Mouse (Mus musculus): ENCODE data around the gene Galns. TPM values are rescaled to one million over a fixed set of nuclear protein-coding genes. Genes with fewer than 3 reads are reported as not detected.
A peak's percentile ranks its signal among the peaks of the same experiment; 100 is the strongest.
"Not testable (repeated sequence)": the region's sequence is repeated elsewhere in the genome, so short reads cannot be mapped to it uniquely, and the experiment has no call there.

The Galns gene
- polyA plus RNA-seq, 1 experiment from 2014 or later: 7.6 TPM

DNA sequence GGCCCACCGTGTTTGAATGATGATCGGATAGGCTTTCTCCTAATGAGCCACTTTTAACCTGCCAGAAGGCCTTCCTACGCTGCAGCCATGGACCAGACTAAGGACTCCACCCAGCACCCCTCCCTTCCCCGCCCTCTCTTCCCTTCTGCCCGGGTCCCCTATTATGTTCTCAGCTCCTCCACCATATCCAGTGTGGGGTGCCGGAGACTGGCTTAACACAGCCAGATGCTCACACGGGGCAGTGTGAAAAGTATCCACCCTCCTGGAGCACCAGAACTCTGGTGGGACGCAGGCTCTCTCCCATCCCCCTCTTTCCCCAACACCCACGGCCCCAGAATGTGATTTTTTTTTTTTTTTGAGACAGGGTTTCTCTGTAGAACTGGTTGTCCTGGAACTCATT, 37.7 kb downstream of the Galns start:
- WGBS: 66% methylated on average over 9 of the region's 9 CpGs

DNA sequence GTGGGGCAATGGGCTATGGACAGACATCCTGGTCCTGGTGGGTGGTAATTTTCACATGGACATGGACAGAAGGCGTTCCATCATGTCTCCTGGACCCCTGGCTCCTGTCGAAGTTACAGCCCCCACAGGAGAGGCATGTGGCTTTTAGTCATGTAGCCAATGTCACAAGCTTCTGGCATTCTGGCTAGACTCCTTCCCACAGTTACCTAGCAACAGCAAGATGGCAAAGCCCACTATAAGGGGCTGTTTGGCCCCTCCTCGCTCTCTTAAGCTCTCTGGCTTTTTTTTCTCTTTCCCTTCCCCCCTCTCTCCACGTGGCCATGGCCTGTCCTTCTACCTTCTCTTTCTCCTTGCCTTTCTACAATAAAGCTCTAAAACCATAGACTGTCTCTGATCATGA, 38.1 kb downstream of the Galns start:
- not testable (repeated sequence) for H3K4me3 ChIP-seq; H3K9me3 ChIP-seq; ATAC-seq (ENCODE audit: insufficient number of reproducible peaks, insufficient read depth, low FRiP score, low TSS enrichment, low read depth); H3K9ac ChIP-seq; H3K27ac ChIP-seq; H3K4me2 ChIP-seq; H3K27me3 ChIP-seq
- peaks cover 62% of the 10 kb centered on the region for H3K36me3 ChIP-seq
- 57% methylated on average over 4 of the region's 4 CpGs for WGBS
- H3K4me1 ChIP-seq: peaks cover 45% of the 10 kb centered on the region

More for the DNA sequence above, 37.7 kb downstream of the Galns start:
- no peaks in the 10 kb centered on the region for H3K27me3 ChIP-seq
- no peak overlapping the region for H3K9ac ChIP-seq
- H3K4me1 ChIP-seq: peaks cover 47% of the 10 kb centered on the region
- peaks cover 62% of the 10 kb centered on the region for H3K36me3 ChIP-seq
- no peak for ATAC-seq (ENCODE audit: insufficient number of reproducible peaks, insufficient read depth, low FRiP score, low TSS enrichment, low read depth)
- H3K4me2 ChIP-seq: no peak overlapping the region
- H3K4me3 ChIP-seq: no peak overlapping the region
- no peaks in the 10 kb centered on the region for H3K9me3 ChIP-seq
- no peak overlapping the region for H3K27ac ChIP-seq

DNA sequence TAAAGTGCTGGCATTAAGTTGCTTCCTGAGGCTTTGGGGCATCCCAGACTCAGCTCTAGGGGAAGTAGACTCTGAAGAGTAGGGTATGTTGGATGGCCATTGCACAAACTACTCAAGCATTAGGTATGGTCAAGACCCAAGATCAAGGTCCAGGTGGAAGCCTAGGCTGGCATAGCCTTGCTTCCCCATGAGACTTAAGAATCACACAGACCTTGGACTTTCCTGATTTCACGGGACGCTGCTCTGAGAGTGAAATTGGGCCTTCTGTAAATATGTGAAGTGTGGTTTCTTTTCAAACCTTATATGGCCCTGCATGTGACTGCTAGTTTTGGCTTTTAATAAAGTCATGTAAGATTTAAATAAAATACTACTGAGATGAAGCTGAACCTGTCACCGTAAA, 38.5 kb downstream of the Galns start:
- no peak for ATAC-seq (ENCODE audit: insufficient number of reproducible peaks, insufficient read depth, low FRiP score, low TSS enrichment, low read depth)
- Histone ChIP-seq H3K27ac (0 out of 2 replicates have a peak overlapping the region, but pooled peaks have one; percentile 48), H3K9ac (no peak overlapping the region), H3K9me3 (no peaks in the 10 kb centered on the region), H3K36me3 (peaks cover 62% of the 10 kb centered on the region), H3K4me1 (peaks cover 45% of the 10 kb centered on the region), H3K4me3 (no peak overlapping the region), H3K4me2 (no peak overlapping the region), H3K27me3 (no peaks in the 10 kb centered on the region)
- WGBS: 86% methylated on average over 3 of the region's 3 CpGs

DNA sequence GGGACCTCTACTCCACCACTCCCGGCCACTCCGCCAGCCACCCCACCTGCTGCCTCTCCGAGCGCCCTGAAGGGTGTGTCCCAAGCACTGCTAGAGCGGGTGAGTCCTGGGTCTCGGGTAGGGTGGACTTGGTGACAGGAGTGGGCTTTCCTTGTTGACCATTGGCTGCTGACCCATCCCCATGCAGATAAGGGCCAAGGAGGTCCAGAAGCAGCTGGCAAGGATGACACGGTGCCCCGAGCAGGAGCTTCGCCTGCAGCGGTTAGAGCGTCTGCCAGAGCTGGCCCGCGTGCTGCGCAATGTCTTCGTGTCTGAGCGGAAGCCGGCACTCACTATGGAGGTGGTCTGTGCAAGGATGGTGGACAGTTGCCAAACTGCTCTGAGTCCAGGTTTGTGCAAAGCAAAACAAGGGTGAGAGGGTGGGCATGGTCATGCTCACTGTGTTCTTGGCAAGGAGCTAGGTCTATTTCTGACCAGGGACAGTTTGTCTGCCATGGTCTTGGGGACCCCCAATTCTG, 39.5 kb downstream of the Galns start:
- no peak overlapping the region for H3K4me3 ChIP-seq
- H3K27me3 ChIP-seq: no peaks in the 10 kb centered on the region
- peak overlapping the region; percentile 6; the same call in 1 of the 2 replicates for H3K9ac ChIP-seq
- ATAC-seq (ENCODE audit: insufficient number of reproducible peaks, insufficient read depth, low FRiP score, low TSS enrichment, low read depth): no peak
- peaks cover 62% of the 10 kb centered on the region for H3K36me3 ChIP-seq
- H3K9me3 ChIP-seq: no peaks in the 10 kb centered on the region
- WGBS: 94% methylated on average over 17 of the region's 17 CpGs
- no peak overlapping the region for H3K27ac ChIP-seq
- no peak overlapping the region for H3K4me2 ChIP-seq
- H3K4me1 ChIP-seq: peaks cover 45% of the 10 kb centered on the region

DNA sequence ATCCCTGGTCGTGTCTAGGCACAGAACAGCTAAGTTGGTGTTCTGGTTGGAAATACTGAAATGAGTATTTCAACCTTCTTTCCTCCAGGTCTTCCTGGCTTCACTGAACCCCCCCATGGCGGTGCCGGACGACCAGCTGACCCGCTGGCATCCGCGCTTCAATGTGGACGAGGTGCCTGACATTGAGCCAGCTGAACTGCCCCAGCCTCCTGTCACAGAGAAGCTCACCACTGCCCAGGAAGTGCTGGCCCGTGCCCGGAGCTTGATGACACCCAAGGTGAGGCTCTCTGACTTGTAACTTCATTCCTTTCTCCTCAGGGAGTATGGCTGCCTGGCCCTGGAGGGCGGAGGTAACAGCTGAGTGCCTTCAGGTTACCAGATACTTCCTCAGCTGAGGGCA, 40.1 kb downstream of the Galns start:
- WGBS: 93% methylated on average over 11 of the region's 11 CpGs

DNA sequence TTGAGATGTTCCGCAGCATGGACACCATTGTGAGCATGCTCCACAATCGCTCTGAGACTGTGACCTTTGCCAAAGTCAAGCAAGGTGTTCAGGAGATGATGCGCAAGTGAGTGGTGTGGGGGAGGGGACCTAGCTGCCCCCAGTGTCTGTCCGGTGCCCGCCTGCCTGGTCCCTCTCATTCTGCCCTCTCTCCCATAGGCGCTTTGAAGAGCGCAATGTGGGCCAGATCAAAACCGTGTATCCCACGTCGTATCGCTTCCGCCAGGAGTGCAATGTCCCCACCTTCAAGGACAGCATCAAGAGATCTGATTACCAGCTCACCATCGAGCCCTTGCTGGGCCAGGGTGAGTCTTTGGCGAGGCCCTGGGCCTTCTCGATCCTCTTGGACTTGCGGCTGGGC, 41.3 kb downstream of the Galns start:
- WGBS: 95% methylated on average over 16 of the region's 16 CpGs
- no peak for ATAC-seq (ENCODE audit: insufficient number of reproducible peaks, insufficient read depth, low FRiP score, low TSS enrichment, low read depth)
- Histone ChIP-seq H3K9me3 (no peaks in the 10 kb centered on the region), H3K4me1 (peaks cover 37% of the 10 kb centered on the region), H3K9ac (no peak overlapping the region), H3K4me2 (peak overlapping the region; percentile 84), H3K4me3 (peak overlapping the region; percentile 87; the same call in 1 of the 2 replicates), H3K27me3 (no peaks in the 10 kb centered on the region), H3K36me3 (peaks cover 58% of the 10 kb centered on the region), H3K27ac (no peak overlapping the region)

More for the DNA sequence above, 40.1 kb downstream of the Galns start:
- H3K27ac ChIP-seq: no peak overlapping the region
- H3K36me3 ChIP-seq: peaks cover 62% of the 10 kb centered on the region
- ATAC-seq (ENCODE audit: insufficient number of reproducible peaks, insufficient read depth, low FRiP score, low TSS enrichment, low read depth): no peak
- H3K4me2 ChIP-seq: no peak overlapping the region
- H3K4me1 ChIP-seq: peaks cover 48% of the 10 kb centered on the region
- no peaks in the 10 kb centered on the region for H3K9me3 ChIP-seq
- no peak overlapping the region for H3K4me3 ChIP-seq
- H3K9ac ChIP-seq: 0 out of 2 replicates have a peak overlapping the region, but pooled peaks have one; percentile 6
- H3K27me3 ChIP-seq: no peaks in the 10 kb centered on the region

DNA sequence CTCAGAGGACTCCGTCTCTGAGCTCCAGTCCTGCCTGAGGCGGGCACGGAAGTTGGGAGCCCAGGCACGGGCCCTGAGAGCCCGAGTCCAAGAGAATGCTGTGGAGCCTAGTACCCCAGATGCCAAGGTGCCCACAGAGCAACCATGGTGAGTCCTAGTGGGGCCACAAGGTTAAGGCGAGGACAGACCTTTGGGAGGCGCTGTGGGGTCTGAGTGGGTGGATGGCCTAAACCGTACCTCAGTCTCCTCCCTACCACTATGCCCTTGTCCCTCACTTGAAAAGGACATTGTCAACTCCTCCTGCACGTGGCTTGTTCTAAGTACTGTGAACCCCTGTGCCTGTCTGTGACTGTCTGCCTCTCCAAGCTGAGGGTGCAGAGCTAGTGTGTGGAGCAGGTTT, 41.9 kb downstream of the Galns start:
- peak overlapping the region; percentile 87 for H3K4me3 ChIP-seq
- WGBS: 59% methylated on average over 9 of the region's 9 CpGs
- no peaks in the 10 kb centered on the region for H3K27me3 ChIP-seq
- peaks cover 52% of the 10 kb centered on the region for H3K36me3 ChIP-seq
- peaks cover 30% of the 10 kb centered on the region for H3K4me1 ChIP-seq
- peak overlapping the region; percentile 7; the same call in 1 of the 2 replicates for H3K27ac ChIP-seq
- H3K9ac ChIP-seq: peak overlapping the region; percentile 96
- H3K9me3 ChIP-seq: no peaks in the 10 kb centered on the region
- ATAC-seq (ENCODE audit: insufficient number of reproducible peaks, insufficient read depth, low FRiP score, low TSS enrichment, low read depth): no peak
- peak overlapping the region; percentile 84 for H3K4me2 ChIP-seq

DNA sequence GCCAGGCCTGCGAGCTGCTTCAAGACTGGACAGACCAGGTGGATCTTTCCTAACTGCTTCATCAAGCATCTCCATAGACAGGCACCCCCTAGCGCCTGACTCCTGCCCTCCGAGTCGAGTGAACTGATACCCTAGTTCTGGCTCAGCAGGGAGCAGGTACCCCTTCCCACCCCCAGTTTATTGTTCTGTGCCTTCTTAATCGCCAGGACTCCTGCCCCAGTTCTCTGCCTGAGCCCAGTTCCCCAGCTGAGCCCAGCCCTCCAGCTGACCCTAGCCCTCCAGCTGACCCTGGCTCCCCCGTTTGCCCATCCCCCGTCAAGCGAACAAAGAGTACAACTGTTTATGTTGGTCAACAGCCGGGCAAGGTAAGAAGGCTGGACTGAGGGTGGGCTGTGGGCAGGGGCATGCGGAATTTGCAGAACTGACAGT, 42.4 kb downstream of the Galns start:
- H3K9me3 ChIP-seq: no peaks in the 10 kb centered on the region
- no peaks in the 10 kb centered on the region for H3K27me3 ChIP-seq
- peak overlapping the region; percentile 96 for H3K9ac ChIP-seq
- peaks cover 47% of the 10 kb centered on the region for H3K36me3 ChIP-seq
- peak overlapping the region; percentile 87 for H3K4me3 ChIP-seq
- H3K27ac ChIP-seq: peak overlapping the region; percentile 7; the same call in 1 of the 2 replicates
- ATAC-seq (ENCODE audit: insufficient number of reproducible peaks, insufficient read depth, low FRiP score, low TSS enrichment, low read depth): no peak
- 8% methylated on average over 10 of the region's 10 CpGs for WGBS
- peaks cover 29% of the 10 kb centered on the region for H3K4me1 ChIP-seq
- H3K4me2 ChIP-seq: peak overlapping the region; percentile 84

DNA sequence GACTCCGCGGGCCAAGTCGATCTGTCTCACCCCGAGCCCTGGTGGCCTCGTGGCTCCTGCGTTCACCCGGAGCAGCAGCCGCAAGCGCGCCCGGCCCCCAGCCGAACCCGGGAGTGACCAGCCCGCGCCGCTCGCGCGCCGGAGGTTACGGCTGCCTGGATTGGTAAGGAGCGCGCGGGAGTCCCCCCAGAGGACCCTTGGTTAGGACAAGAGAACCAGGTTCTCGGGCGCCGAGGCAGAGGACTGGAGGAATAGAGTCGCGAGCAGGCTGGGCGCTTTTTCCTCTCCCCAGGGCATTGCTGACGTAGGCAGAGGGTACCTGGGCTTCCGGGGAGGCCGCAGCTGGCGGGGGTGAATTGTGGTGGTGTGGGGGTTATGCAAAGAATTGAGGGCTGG, 43.2 kb downstream of the Galns start:
- H3K4me2 ChIP-seq: peak overlapping the region; percentile 84
- under 1% methylated on average over 34 of the region's 34 CpGs for WGBS
- peak overlapping the region; percentile 96 for H3K9ac ChIP-seq
- peaks cover 39% of the 10 kb centered on the region for H3K36me3 ChIP-seq
- H3K27ac ChIP-seq: peak overlapping the region; percentile 95
- peak; percentile 1; the same call in 1 of the 2 replicates for ATAC-seq (ENCODE audit: insufficient number of reproducible peaks, insufficient read depth, low FRiP score, low TSS enrichment, low read depth)
- H3K27me3 ChIP-seq: no peaks in the 10 kb centered on the region
- no peaks in the 10 kb centered on the region for H3K9me3 ChIP-seq
- peaks cover 29% of the 10 kb centered on the region for H3K4me1 ChIP-seq
- peak overlapping the region; percentile 87 for H3K4me3 ChIP-seq

DNA sequence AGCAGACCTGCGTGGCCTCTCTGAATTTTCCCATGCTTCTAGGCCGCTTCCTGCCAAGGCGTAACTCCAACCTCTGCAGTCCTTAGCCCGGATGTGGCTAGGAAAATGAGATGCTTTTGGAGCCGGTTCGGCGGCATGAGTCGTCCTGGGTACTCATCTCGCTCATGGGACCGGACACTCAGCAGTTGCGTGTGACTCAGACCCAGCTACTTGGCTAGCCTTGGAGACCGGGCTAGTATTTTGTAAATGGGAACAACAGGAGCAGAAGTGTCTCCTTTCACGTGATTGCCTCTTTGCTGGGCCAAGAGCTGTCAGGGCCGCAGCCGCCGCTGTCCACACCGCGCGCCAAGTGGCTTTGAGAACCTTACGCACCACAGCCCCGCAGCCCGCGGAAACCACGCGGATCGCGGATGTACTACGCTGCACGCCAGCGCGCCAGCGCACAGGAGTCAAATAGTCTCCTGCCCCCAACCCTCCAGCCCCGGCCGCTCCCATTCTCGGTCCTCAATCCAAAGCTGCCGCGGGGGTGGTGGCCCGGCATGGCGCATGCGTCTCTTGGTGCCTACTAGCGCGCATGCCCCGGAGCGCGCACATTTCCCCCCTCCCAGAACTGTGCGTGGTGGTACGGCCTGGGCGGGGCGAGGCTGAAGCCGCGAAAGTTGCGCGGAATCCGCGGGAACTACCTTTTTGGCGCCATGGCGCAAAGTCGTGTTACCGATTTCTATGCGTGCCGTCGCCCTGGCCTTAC, 43.7 kb downstream of the Galns start, which contains the start of gene Cdt1:
TSS of gene Cdt1 (plus strand) at position 655 of the 748 bp plus-strand sequence.
- ATAC-seq (ENCODE audit: insufficient number of reproducible peaks, insufficient read depth, low FRiP score, low TSS enrichment, low read depth): peak; percentile 92
- Histone ChIP-seq H3K27ac (peak within 1 kb of the TSS; percentile 95), H3K4me1 (peaks cover 29% of the 10 kb centered on the region), H3K36me3 (peaks cover 34% of the 10 kb centered on the region), H3K4me3 (peak within 1 kb of the TSS; percentile 87), H3K9ac (peak within 1 kb of the TSS; percentile 96), H3K4me2 (peak within 1 kb of the TSS; percentile 84), H3K27me3 (no peaks in the 10 kb centered on the region), H3K9me3 (no peaks in the 10 kb centered on the region)
- under 1% methylated on average over 62 of the region's 62 CpGs for WGBS

DNA sequence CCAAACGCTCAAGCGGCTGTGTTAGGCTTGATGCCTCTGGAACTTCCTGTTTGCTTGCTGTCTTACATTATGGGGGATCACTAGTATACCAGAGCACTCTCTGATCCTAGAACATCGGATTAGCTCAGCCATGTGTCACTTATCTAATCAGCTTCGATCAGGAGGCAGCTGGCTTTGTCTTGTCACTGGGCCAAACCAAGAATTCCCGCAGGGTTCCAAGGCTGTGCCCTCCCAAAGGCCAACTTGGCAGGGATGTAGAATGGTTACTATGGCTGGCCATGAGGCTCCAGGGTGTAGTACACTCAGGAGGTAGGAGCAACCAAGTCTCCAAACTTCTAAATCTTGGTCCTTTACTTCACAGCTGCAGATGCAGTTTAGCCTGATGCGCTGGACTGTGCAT, 44.5 kb downstream of the Galns start:
- Histone ChIP-seq H3K4me1 (peaks cover 29% of the 10 kb centered on the region), H3K36me3 (peaks cover 26% of the 10 kb centered on the region), H3K4me3 (peak overlapping the region; percentile 87), H3K4me2 (peak overlapping the region; percentile 84), H3K27ac (peak overlapping the region; percentile 95), H3K27me3 (no peaks in the 10 kb centered on the region), H3K9me3 (no peaks in the 10 kb centered on the region), H3K9ac (peak overlapping the region; percentile 96)
- no peak for ATAC-seq (ENCODE audit: insufficient number of reproducible peaks, insufficient read depth, low FRiP score, low TSS enrichment, low read depth)
- 28% methylated on average over 6 of the region's 6 CpGs for WGBS
